ENCODE assay signal across 17 mouse cellular contexts in the genomic region with DNA sequence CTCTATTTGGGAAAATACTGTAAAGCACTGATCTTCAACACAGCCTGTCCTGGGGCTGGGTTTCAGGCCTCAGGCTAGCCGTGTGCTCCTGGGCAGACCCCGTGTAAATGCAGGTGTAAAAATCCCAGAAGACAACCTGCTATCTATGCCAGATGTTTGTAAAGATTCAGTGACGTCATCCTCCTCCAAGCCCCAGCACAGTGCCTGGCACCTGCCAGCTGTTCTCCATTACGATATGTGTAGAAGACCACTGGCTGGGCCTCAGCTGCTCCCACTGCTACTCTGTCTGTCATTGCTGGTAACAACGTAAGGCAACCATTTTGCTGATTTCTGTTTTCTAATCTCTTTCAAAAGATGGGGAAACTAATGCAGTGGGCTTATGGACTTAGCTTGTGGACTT.
A peak's percentile ranks its signal among the peaks of the same experiment; 100 is the strongest.
DNase-seq lines count a peak whose midpoint lies in the region; ATAC-seq and TF ChIP-seq lines count a peak whose summit lies in the region.
"Had no signal": no experiment of that assay in that cellular context is flagged by ENCODE, and none has a peak within 500 bp of the region (broad histone marks: within the 10 kb centered on the region; RNA-seq: fewer than 3 reads in every experiment).

No protein-coding gene starts in this region.

- 51% methylated on average over 5 of the region's 5 CpGs for whole genome bisulfite sequencing in lung, embryonic 14.5 days
- WGBS in lung, adult 2 months: 74% methylated on average over 5 of the region's 5 CpGs
- 50% methylated on average over 5 of the region's 5 CpGs for WGBS in intestine, embryonic 15.5 days
- 54% methylated on average over 5 of the region's 5 CpGs for WGBS in stomach, embryonic 15.5 days
- WGBS in midbrain, embryonic 15.5 days: 76% methylated on average over 5 of the region's 5 CpGs

- H3K9me3 ChIP-seq in lung, embryonic 14.5 days (ENCODE audit: low read depth, low read length): no peaks in the 10 kb centered on the region
- H3K9me3 ChIP-seq in intestine, embryonic 15.5 days: no peaks in the 10 kb centered on the region
- H3K9me3 ChIP-seq in stomach, embryonic 15.5 days: no peaks in the 10 kb centered on the region
- H3K9me3 ChIP-seq in midbrain, embryonic 15.5 days: no peaks in the 10 kb centered on the region
- H3K9me3 ChIP-seq: forebrain, embryonic 12.5 days; hindbrain, embryonic 10.5 days; liver, embryonic 12.5 days; neural tube, embryonic 15.5 days had no signal

- H3K4me3 ChIP-seq in lung, embryonic 14.5 days (ENCODE audit: low read depth, low read length): no peak overlapping the region
- H3K4me3 ChIP-seq in lung, adult 2 months (replicated peaks; ENCODE audit: extremely low read depth, low read depth, low read length): no peak overlapping the region
- H3K4me3 ChIP-seq in intestine, embryonic 15.5 days (replicated peaks): no peak overlapping the region
- no peak overlapping the region for H3K4me3 ChIP-seq in stomach, embryonic 15.5 days (replicated peaks)
- H3K4me3 ChIP-seq in left cerebral cortex, adult 2 months: no peak overlapping the region
- H3K4me3 ChIP-seq in midbrain, embryonic 15.5 days: no peak overlapping the region
- H3K4me3 ChIP-seq in layer of hippocampus, adult 2 months: no peak overlapping the region
- H3K4me3 ChIP-seq: forebrain, embryonic 12.5 days; hindbrain, embryonic 10.5 days; liver, embryonic 12.5 days; neural tube, embryonic 15.5 days had no signal

- peak overlapping the region; percentile 56; the same call in 1 of the 2 replicates for H3K27ac ChIP-seq in lung, embryonic 14.5 days (ENCODE audit: low read depth)
- peak overlapping the region; percentile 73 for H3K27ac ChIP-seq in intestine, embryonic 15.5 days
- peak overlapping the region; percentile 77 for H3K27ac ChIP-seq in stomach, embryonic 15.5 days
- no peak overlapping the region for H3K27ac ChIP-seq in left cerebral cortex, adult 2 months
- H3K27ac ChIP-seq in midbrain, embryonic 15.5 days: no peak overlapping the region
- no peak overlapping the region for H3K27ac ChIP-seq in layer of hippocampus, adult 2 months
- H3K27ac ChIP-seq: forebrain, embryonic 12.5 days; hindbrain, embryonic 10.5 days; kidney, postnatal 0 days; liver, embryonic 12.5 days; neural tube, embryonic 15.5 days had no signal

- TF ChIP-seq POLR2A in lung, adult 2 months (IDR thresholded peaks at IDR 0.05; ENCODE audit: borderline replicate concordance, extremely low read depth, low read depth, low read length): no peak

- no peak for TF ChIP-seq CTCF in lung, embryonic 14.5 days (IDR thresholded peaks at IDR 0.05; ENCODE audit: low read depth)
- no peak for TF ChIP-seq CTCF in lung, adult 2 months (IDR thresholded peaks at IDR 0.05; ENCODE audit: insufficient read depth, low read length)
- TF ChIP-seq CTCF in left cerebral cortex, adult 2 months (IDR thresholded peaks at IDR 0.05): no peak
- TF ChIP-seq CTCF in layer of hippocampus, adult 2 months (conservative IDR thresholded peaks at IDR 0.05): no peak

- DNase-seq in lung, embryonic 14.5 days: no peak
- no peak for DNase-seq in lung, adult 2 months
- DNase-seq in thymus, postnatal 25 days: peak; percentile 53
- DNase-seq in left cerebral cortex, adult 2 months (ENCODE audit: extremely low spot score in 1 of 2, low spot score in 2 of 2): no peak
- no peak for DNase-seq in layer of hippocampus, adult 2 months (ENCODE audit: low spot score in 2 of 2)
- DNase-seq: adrenal gland, postnatal 36 days; cerebellum, adult 8-10 months; gastrocnemius, postnatal 10 days had no signal

- 0 out of 2 replicates have a peak, but pooled peaks cover 5% of the 10 kb centered on the region for H3K4me1 ChIP-seq in lung, embryonic 14.5 days (ENCODE audit: insufficient read depth)
- H3K4me1 ChIP-seq in lung, adult 2 months (ENCODE audit: control insufficient read depth, insufficient read depth, low read length): peaks cover 2% of the 10 kb centered on the region; the same call in 1 of the 2 replicates
- H3K4me1 ChIP-seq in intestine, embryonic 15.5 days (replicated peaks): peaks cover 56% of the 10 kb centered on the region
- peaks cover 37% of the 10 kb centered on the region for H3K4me1 ChIP-seq in stomach, embryonic 15.5 days
- no peaks in the 10 kb centered on the region for H3K4me1 ChIP-seq in midbrain, embryonic 15.5 days
- H3K4me1 ChIP-seq: liver, embryonic 12.5 days had no signal

- peak; percentile 33; the same call in 1 of the 2 replicates for ATAC-seq in lung, embryonic 14.5 days (ENCODE audit: insufficient read depth)
- ATAC-seq in intestine, embryonic 15.5 days: 0 out of 2 replicates have a peak, but pooled peaks have one; percentile 6
- no peak; the same call in 1 of the 2 replicates for ATAC-seq in stomach, embryonic 15.5 days (ENCODE audit: insufficient read depth, low FRiP score, low read depth)
- no peak for ATAC-seq in midbrain, embryonic 15.5 days (replicated peaks)
- ATAC-seq: activated CD4-positive, CD25-positive, alpha-beta regulatory T cell, adult 4 months; liver, embryonic 12.5 days had no signal

- no peak overlapping the region for H3K4me2 ChIP-seq in lung, embryonic 14.5 days
- H3K4me2 ChIP-seq in intestine, embryonic 15.5 days (replicated peaks): no peak overlapping the region
- H3K4me2 ChIP-seq in stomach, embryonic 15.5 days: no peak overlapping the region
- H3K4me2 ChIP-seq in midbrain, embryonic 15.5 days: no peak overlapping the region
- H3K4me2 ChIP-seq: forebrain, embryonic 12.5 days; liver, embryonic 12.5 days; neural tube, embryonic 15.5 days had no signal

- H3K27me3 ChIP-seq in lung, embryonic 14.5 days (ENCODE audit: insufficient read depth, low read length): no peaks in the 10 kb centered on the region
- no peaks in the 10 kb centered on the region for H3K27me3 ChIP-seq in intestine, embryonic 15.5 days (replicated peaks)
- H3K27me3 ChIP-seq in stomach, embryonic 15.5 days (replicated peaks): no peaks in the 10 kb centered on the region
- no peaks in the 10 kb centered on the region for H3K27me3 ChIP-seq in midbrain, embryonic 15.5 days (replicated peaks)
- H3K27me3 ChIP-seq: forebrain, embryonic 12.5 days; neural tube, embryonic 15.5 days had no signal

- no peak overlapping the region for H3K9ac ChIP-seq in lung, embryonic 14.5 days
- no peak overlapping the region; the same call in 1 of the 2 replicates for H3K9ac ChIP-seq in intestine, embryonic 15.5 days
- H3K9ac ChIP-seq in stomach, embryonic 15.5 days: no peak overlapping the region
- H3K9ac ChIP-seq in midbrain, embryonic 15.5 days: no peak overlapping the region
- H3K9ac ChIP-seq: forebrain, embryonic 12.5 days; liver, embryonic 12.5 days; neural tube, embryonic 15.5 days had no signal

- no peaks in the 10 kb centered on the region for H3K36me3 ChIP-seq in lung, embryonic 14.5 days (ENCODE audit: insufficient read depth)
- no peaks in the 10 kb centered on the region for H3K36me3 ChIP-seq in intestine, embryonic 15.5 days
- no peaks in the 10 kb centered on the region for H3K36me3 ChIP-seq in stomach, embryonic 15.5 days
- H3K36me3 ChIP-seq in midbrain, embryonic 15.5 days (replicated peaks): no peaks in the 10 kb centered on the region
- H3K36me3 ChIP-seq: forebrain, embryonic 12.5 days; hindbrain, embryonic 10.5 days; liver, embryonic 12.5 days; neural tube, embryonic 15.5 days had no signal

- intact Hi-C loops in left cerebral cortex, adult 2 months (cut with DNase I): no loop called here

Comparison
In these comparisons a context has a peak if more than half of its experiments do, and no peak if none do; other contexts are left out.
1. ATAC-seq: peak in lung, embryonic 14.5 days (single experiment) and intestine, embryonic 15.5 days (single experiment); none in stomach, embryonic 15.5 days (single experiment) and midbrain, embryonic 15.5 days (single experiment).
2. H3K27ac ChIP-seq: peak in lung, embryonic 14.5 days (single experiment), intestine, embryonic 15.5 days (single experiment) and stomach, embryonic 15.5 days (single experiment); none in left cerebral cortex, adult 2 months (single experiment), midbrain, embryonic 15.5 days (single experiment) and layer of hippocampus, adult 2 months (single experiment).